Mouse (Mus musculus): ENCODE results near the gene Irf2bp2. TPM values are rescaled to one million over a fixed set of nuclear protein-coding genes. Genes with fewer than 3 reads are reported as not detected.

Gene Irf2bp2
- total RNA-seq, 2 experiments from 2014 or later = 8.8 to 24.7 TPM

GRCm38 (mm10) chr8:126573079-126573694 lies 20.6 kb downstream of the Irf2bp2 start:
- ATAC-seq (replicated peaks; ENCODE audit: low FRiP score, poor library complexity, severe bottlenecking) = no peak

- no peak for ATAC-seq (replicated peaks; ENCODE audit: low FRiP score, poor library complexity, severe bottlenecking)
Observed at GRCm38 (mm10) chr8:126571065-126571660, 22.6 kb downstream of the Irf2bp2 start.

- no peak for ATAC-seq (replicated peaks; ENCODE audit: low FRiP score, poor library complexity, severe bottlenecking)
Observed at GRCm38 (mm10) chr8:126570521-126571040, 23.2 kb downstream of the Irf2bp2 start.

GRCm38 (mm10) chr8:126570046-126570445 lies 23.7 kb downstream of the Irf2bp2 start:
- no peak for ATAC-seq (replicated peaks; ENCODE audit: low FRiP score, poor library complexity, severe bottlenecking)

- ATAC-seq (replicated peaks; ENCODE audit: low FRiP score, poor library complexity, severe bottlenecking) = no peak
Observed at GRCm38 (mm10) chr8:126569638-126570037, 24.1 kb downstream of the Irf2bp2 start.

- ATAC-seq (replicated peaks; ENCODE audit: low FRiP score, poor library complexity, severe bottlenecking) = no peak
Observed at GRCm38 (mm10) chr8:126567674-126568073, 26.1 kb downstream of the Irf2bp2 start.

GRCm38 (mm10) chr8:126566446-126567062 lies 27.2 kb downstream of the Irf2bp2 start:
- no peak for ATAC-seq (replicated peaks; ENCODE audit: low FRiP score, poor library complexity, severe bottlenecking)

- no peak for ATAC-seq (replicated peaks; ENCODE audit: low FRiP score, poor library complexity, severe bottlenecking)
Observed at GRCm38 (mm10) chr8:126565954-126566445, 27.8 kb downstream of the Irf2bp2 start.

- no peak for ATAC-seq (replicated peaks; ENCODE audit: low FRiP score, poor library complexity, severe bottlenecking)
Observed at GRCm38 (mm10) chr8:126565231-126565781, 28.5 kb downstream of the Irf2bp2 start.

- no peak for ATAC-seq (replicated peaks; ENCODE audit: low FRiP score, poor library complexity, severe bottlenecking)
Observed at GRCm38 (mm10) chr8:126564551-126565154, 29.1 kb downstream of the Irf2bp2 start.

GRCm38 (mm10) chr8:126561316-126561841 lies 32.4 kb downstream of the Irf2bp2 start:
- no peak for ATAC-seq (replicated peaks; ENCODE audit: low FRiP score, poor library complexity, severe bottlenecking)

GRCm38 (mm10) chr8:126558400-126558953 lies 35.3 kb downstream of the Irf2bp2 start:
- ATAC-seq (replicated peaks; ENCODE audit: low FRiP score, poor library complexity, severe bottlenecking) = no peak

- no peak for ATAC-seq (replicated peaks; ENCODE audit: low FRiP score, poor library complexity, severe bottlenecking)
Observed at GRCm38 (mm10) chr8:126557403-126557802, 36.4 kb downstream of the Irf2bp2 start.

- ATAC-seq (replicated peaks; ENCODE audit: low FRiP score, poor library complexity, severe bottlenecking) = no peak
Observed at GRCm38 (mm10) chr8:126556691-126557090, 37.1 kb downstream of the Irf2bp2 start.

GRCm38 (mm10) chr8:126554741-126555140 lies 39.0 kb downstream of the Irf2bp2 start:
- no peak for ATAC-seq (replicated peaks; ENCODE audit: low FRiP score, poor library complexity, severe bottlenecking)

- ATAC-seq (replicated peaks; ENCODE audit: low FRiP score, poor library complexity, severe bottlenecking) = no peak
Observed at GRCm38 (mm10) chr8:126551871-126552270, 41.9 kb downstream of the Irf2bp2 start.

- no peak for ATAC-seq (replicated peaks; ENCODE audit: low FRiP score, poor library complexity, severe bottlenecking)
Observed at GRCm38 (mm10) chr8:126550944-126551357, 42.8 kb downstream of the Irf2bp2 start.

- no peak for ATAC-seq (replicated peaks; ENCODE audit: low FRiP score, poor library complexity, severe bottlenecking)
Observed at GRCm38 (mm10) chr8:126547841-126548240, 45.9 kb downstream of the Irf2bp2 start.

- ATAC-seq (replicated peaks; ENCODE audit: low FRiP score, poor library complexity, severe bottlenecking) = no peak
Observed at GRCm38 (mm10) chr8:126547361-126547760, 46.4 kb downstream of the Irf2bp2 start.

GRCm38 (mm10) chr8:126546480-126546879 lies 47.3 kb downstream of the Irf2bp2 start:
- ATAC-seq (replicated peaks; ENCODE audit: low FRiP score, poor library complexity, severe bottlenecking) = no peak

Data from erythroid progenitor cell, adult 5-6 weeks (primary cell).